Mouse (Mus musculus) intestine, embryonic 14.5 days (tissue): ENCODE measurements around the gene Nwd2. TPM values are rescaled to one million over a fixed set of nuclear protein-coding genes. Genes with fewer than 3 reads are reported as not detected.
A peak's percentile ranks its signal among the peaks of the same experiment; 100 is the strongest.

Experiments
- ATAC-seq: fragments of 200-750 bp; cut with Nextera tagmentation; replicated peaks from 2 replicates; pipeline ENCODE4 v1.8.0; 2017; ENCODE audit warnings: low read depth, moderate number of reproducible peaks, moderate TSS enrichment, moderate library complexity; ENCODE audit not compliant: low FRiP score, low TSS enrichment
- DNase-seq: peaks from one replicate; pipeline ENCODE4 v3.0.0-alpha.2; 2018; ENCODE audit warnings: low spot score
- H3K27ac ChIP-seq: fragments of 300-500 bp; sonication (generic); 2 replicates; pipeline ENCODE4 v1.5.1; 2014; ENCODE audit warnings: low read depth, mild to moderate bottlenecking, control low read depth
- H3K27me3 ChIP-seq: fragments of 300-500 bp; sonication (generic); replicated peaks from 2 replicates; pipeline ENCODE4 v1.6.1; 2014; ENCODE audit warnings: low read length, control low read depth; ENCODE audit not compliant: control insufficient read depth, insufficient read depth
- H3K36me3 ChIP-seq: fragments of 300-500 bp; sonication (generic); 2 replicates; pipeline ENCODE4 v1.6.1; 2014; ENCODE audit warnings: low read length, control low read depth; ENCODE audit not compliant: control insufficient read depth, insufficient read depth
- H3K4me1 ChIP-seq: fragments of 300-500 bp; sonication (generic); replicated peaks from 2 replicates; pipeline ENCODE4 v1.6.1; 2014; ENCODE audit warnings: low read length, control low read depth, mixed read lengths; ENCODE audit not compliant: control insufficient read depth, insufficient read depth
- H3K4me2 ChIP-seq: fragments of 300-500 bp; sonication (generic); 2 replicates; pipeline ENCODE4 v1.6.1; 2014; ENCODE audit warnings: low read length
- H3K4me3 ChIP-seq: fragments of 300-500 bp; sonication (generic); 2 replicates; pipeline ENCODE4 v1.5.1; 2014; ENCODE audit warnings: low read depth, low read length, control low read depth, mixed read lengths
- H3K9ac ChIP-seq: fragments of 300-500 bp; sonication (generic); 2 replicates; pipeline ENCODE4 v1.6.1; 2014; ENCODE audit warnings: mild to moderate bottlenecking, low read length
- H3K9me3 ChIP-seq: fragments of 300-500 bp; sonication (generic); 2 replicates; pipeline ENCODE4 v1.6.1; 2016; ENCODE audit warnings: low read length, control low read depth; ENCODE audit not compliant: control insufficient read depth
- WGBS: fragments of 180-500 bp; shearing (Covaris S2); extraction: QIAGEN DNeasy Blood & Tissue Kit; methylation state at CpG from one replicate; pipeline ENCODE4 v1.1.7; 2014; 5-methylcytosine and 5-hydroxymethylcytosine counted together
- polyA plus RNA-seq: library from polyadenylated mRNA; unstranded; fragments of >200 nt; fragmentation: Nextera tagmentation; extraction: Ambion mirVana; gene quantifications from 2 replicates; pipeline ENCODE4 v1.2.1, GENCODE M21; 2014

Nwd2 gene
- polyA plus RNA-seq, 1 experiment from 2014 or later = 0.42 TPM

DNA sequence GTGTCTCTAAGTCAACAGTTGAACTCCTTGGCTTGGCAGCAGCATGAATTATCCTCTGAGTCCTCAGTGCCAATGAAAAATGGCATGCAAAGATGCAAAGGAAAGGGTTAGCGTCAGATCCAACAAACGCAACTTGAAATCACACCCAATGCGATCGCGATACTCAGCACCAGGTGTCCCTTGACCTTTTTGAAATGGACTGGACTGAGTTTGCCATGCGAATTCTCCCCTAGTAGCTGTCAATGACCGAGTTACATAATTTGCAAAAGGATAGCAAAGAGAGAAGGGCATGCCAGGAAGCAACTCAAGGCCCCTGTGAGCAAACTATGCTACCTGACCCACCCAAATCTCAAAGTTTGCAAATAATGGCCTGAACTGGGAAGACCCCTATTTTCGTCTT lies 198.2 kb downstream of the Nwd2 start:
- H3K4me3 ChIP-seq = no peak overlapping the region
- 85% methylated on average over 8 of the region's 8 CpGs for WGBS
- ATAC-seq (peak; percentile 58), DNase-seq (no peak)
- no peak overlapping the region for H3K9ac ChIP-seq
- H3K27me3 ChIP-seq = no peaks in the 10 kb centered on the region
- no peaks in the 10 kb centered on the region for H3K4me1 ChIP-seq
- no peaks in the 10 kb centered on the region for H3K36me3 ChIP-seq
- peak overlapping the region; percentile 30; the same call in 1 of the 2 replicates for H3K27ac ChIP-seq
- H3K9me3 ChIP-seq = peaks cover 4% of the 10 kb centered on the region; the same call in 1 of the 2 replicates
- H3K4me2 ChIP-seq = no peak overlapping the region

DNA sequence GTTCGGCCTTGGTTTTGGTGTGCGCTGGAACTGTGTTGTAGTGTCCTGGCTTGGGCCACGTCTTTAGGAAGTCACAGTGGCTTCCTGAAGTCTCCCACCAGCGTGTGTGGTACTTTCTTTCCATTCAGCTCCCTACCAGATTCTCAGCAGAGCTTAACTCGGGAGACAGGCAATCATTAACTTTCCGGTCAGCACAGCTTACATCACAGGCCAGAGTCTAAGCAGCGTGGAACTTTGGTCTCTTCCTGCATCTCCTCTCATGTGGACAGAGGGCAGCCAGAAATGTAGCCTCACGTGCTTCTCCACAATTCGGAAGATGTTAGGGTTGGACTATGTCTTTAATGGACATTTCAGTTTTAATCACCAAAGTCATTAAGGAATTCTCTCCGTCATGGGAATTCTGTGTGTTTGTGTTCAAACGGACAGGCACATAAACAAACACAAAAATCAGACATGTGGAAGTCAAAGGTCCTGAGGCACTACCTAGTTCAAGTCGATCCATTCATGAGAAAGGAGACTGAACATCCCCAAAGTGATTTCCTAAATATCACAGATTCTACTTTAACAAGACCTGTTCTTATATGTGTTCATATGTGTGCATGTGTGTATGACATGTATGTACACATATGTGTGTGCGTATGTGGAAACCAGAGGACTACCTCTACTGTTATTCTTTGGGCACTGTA lies 198.8 kb downstream of the Nwd2 start:
- ATAC-seq (peak; percentile 93), DNase-seq (no peak)
- no peak overlapping the region for H3K9ac ChIP-seq
- H3K36me3 ChIP-seq = no peaks in the 10 kb centered on the region
- no peaks in the 10 kb centered on the region for H3K4me1 ChIP-seq
- no peak overlapping the region for H3K4me2 ChIP-seq
- no peaks in the 10 kb centered on the region for H3K27me3 ChIP-seq
- H3K9me3 ChIP-seq = peaks cover 4% of the 10 kb centered on the region; the same call in 1 of the 2 replicates
- peak overlapping the region; percentile 30; the same call in 1 of the 2 replicates for H3K27ac ChIP-seq
- WGBS = 59% methylated on average over 13 of the region's 13 CpGs
- no peak overlapping the region for H3K4me3 ChIP-seq

DNA sequence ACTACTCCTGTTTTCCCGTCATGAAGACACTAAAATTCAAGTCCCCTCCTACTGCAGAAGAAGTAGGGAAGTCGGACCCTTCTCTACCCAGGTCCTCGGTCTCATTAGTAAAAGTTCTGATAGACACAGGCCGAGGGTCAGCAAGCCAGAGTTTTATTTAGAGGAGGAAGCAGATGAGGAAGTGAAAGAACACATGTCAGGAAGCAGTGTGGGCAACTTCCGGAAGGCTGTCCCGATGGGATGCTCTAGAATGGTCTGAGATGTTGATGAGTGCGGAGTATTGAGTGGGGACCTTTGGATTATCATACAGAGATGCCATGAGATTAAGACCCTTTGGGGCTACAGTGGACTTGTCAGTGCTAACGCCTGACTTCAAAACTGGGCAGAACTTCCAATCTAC lies 210.0 kb downstream of the Nwd2 start:
- ATAC-seq (no peak), DNase-seq (no peak)
- no peak overlapping the region for H3K27ac ChIP-seq
- no peaks in the 10 kb centered on the region for H3K36me3 ChIP-seq
- 88% methylated on average over 8 of the region's 8 CpGs for WGBS
- H3K9ac ChIP-seq = no peak overlapping the region
- H3K4me2 ChIP-seq = no peak overlapping the region
- no peaks in the 10 kb centered on the region for H3K27me3 ChIP-seq
- H3K4me1 ChIP-seq = no peaks in the 10 kb centered on the region
- no peak overlapping the region for H3K4me3 ChIP-seq
- no peaks in the 10 kb centered on the region for H3K9me3 ChIP-seq

Other genes starting within 250 kb of the Nwd2 start
- gene 0610040J01Rik, start 163.3 kb downstream of the Nwd2 start, polyA plus RNA-seq = 25.9 and 29.3 TPM in 2 replicates